Mouse (Mus musculus) forebrain, embryonic 12.5 days (tissue): ENCODE data around the gene H2al1m. TPM values are rescaled to one million over a fixed set of nuclear protein-coding genes. Genes with fewer than 3 reads are reported as not detected.

ENCODE experiments used
- polyA plus RNA-seq: library from polyadenylated mRNA; unstranded; fragments of >200 nt; fragmentation: Nextera tagmentation; extraction: Ambion mirVana; gene quantifications from 2 replicates; pipeline ENCODE4 v1.2.1, GENCODE M21; 2016

Gene H2al1m
- polyA plus RNA-seq, 1 experiment from 2014 or later: not detected

Other genes starting within 250 kb of the H2al1m start
- not detected in 2 replicates for gene Fthl17f, start 220.7 kb upstream of the H2al1m start, polyA plus RNA-seq
- gene 4930402K13Rik, start 179.2 kb upstream of the H2al1m start, polyA plus RNA-seq: not detected in 2 replicates
- 2.5 and 2.8 TPM in 2 replicates for gene Lancl3, start 83.9 kb upstream of the H2al1m start, polyA plus RNA-seq
- 0.29 and 0.33 TPM in 2 replicates for gene Gm14862, start 26.9 kb upstream of the H2al1m start, polyA plus RNA-seq
- 3.9 and 4.2 TPM in 2 replicates for gene Xk, start 11.0 kb upstream of the H2al1m start, polyA plus RNA-seq
- gene H2al1k, start 66.9 kb downstream of the H2al1m start, polyA plus RNA-seq: 0.42 TPM in 1 of 2 replicates, not detected in the other
- gene Cybb, start 204.0 kb downstream of the H2al1m start, polyA plus RNA-seq: 0.42 and 1.1 TPM in 2 replicates